Mouse (Mus musculus) left cerebral cortex, postnatal 4 days (tissue): Measurements from ENCODE around the gene Tamm41. TPM values are rescaled to one million over a fixed set of nuclear protein-coding genes. Genes with fewer than 3 reads are reported as not detected.

ENCODE experiments used
- DNase-seq: peaks from one replicate; pipeline ENCODE4 v3.0.0-alpha.2; 2022
- intact Hi-C: fragments of 180-260 bp; cut with DNase I; formaldehyde crosslinking; loops from one replicate; pipeline ENCODE4 v1.15.1; 2025
- total RNA-seq, 2 experiments: library from RNA; stranded (reverse); gene quantifications; 2 replicates each; pipeline ENCODE4 v1.2.3; 2021

The Tamm41 gene
- total RNA-seq, 2 experiments from 2014 or later: 23.8 to 29.1 TPM

DNA sequence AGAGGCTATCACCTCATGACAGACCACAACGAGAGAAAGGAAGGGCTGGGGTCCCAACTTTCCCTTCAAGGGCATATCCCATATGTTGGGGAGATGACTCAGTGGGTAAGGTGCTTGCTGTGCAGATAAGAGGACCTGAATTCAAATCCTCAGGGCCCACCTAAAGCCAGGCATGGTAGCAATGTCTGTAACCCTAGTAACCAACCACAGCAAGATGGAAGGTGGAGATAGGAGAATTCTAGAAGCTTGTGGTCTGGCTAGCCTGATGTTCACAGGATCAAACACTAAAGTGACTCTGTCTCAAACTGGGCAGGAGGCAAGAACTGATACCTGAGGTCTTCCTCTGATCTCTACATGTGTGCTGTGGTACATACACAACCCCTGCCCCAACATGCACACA, 58.0 kb downstream of the Tamm41 start:
- no peak for DNase-seq
- intact Hi-C loops: no loop called here

DNA sequence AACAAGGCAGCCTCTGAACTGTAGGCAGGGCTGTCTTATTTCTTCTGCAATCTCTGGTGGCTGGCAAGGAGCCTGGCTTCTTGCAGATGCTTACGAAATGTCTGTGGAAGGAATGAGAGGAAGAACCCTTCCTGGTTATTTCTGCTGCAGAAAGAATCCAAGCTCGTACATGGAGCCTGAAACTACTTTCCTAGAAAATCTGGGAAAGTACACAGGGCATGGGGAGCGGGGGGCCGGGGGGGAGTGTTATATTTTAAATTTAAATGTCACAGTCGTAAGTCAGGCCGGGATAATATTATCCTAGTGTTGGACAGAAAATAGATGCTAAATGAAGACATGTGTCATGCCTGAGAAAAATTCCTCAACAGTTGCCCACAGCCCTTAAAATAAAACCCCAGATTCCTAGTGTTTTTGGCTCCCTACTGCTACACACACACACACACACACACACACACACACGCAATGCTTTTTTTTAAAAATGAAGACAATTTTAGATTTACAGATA, 60.7 kb downstream of the Tamm41 start:
- DNase-seq: no peak
- intact Hi-C loops: no loop called here

DNA sequence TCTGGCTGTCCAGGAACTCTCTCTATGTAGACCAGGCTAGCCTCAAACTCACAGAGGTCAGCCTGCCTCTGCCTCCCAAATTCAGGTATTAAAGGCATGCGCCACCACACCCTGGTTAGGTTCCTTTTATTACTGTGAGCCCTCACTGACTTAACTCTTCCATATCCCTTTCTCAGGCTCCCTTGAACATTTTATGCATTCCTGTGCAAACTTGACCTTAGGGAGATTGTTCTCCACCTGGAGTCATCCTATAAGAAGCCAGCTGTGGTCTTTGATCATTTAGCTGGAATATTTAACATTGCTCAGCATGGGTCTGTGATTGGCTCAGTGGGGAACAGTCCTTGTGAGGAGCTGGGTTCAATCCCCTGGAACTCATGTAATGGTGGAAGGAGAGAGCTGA, 63.3 kb downstream of the Tamm41 start:
- intact Hi-C loops: no loop called here
- no peak for DNase-seq

DNA sequence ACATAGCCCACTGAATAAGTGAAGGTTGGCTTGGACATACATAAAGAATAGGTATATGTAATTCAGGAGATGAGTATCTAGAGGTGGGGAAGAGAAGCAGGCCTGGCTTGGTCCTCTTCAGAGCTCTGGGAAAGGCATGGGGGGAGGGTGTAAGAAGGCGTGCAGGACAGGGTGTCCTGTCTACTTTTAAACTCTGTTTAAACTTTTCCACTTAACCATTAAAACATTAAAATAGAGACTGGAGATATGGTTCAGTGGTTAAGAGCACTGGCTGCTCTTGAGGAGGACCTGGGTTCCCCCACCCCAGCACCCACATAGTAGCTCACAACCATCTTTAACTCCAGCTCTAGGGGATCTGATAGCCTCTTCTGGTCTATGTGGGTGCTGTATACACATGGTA, 64.7 kb downstream of the Tamm41 start:
- intact Hi-C loops: no loop called here
- no peak for DNase-seq

DNA sequence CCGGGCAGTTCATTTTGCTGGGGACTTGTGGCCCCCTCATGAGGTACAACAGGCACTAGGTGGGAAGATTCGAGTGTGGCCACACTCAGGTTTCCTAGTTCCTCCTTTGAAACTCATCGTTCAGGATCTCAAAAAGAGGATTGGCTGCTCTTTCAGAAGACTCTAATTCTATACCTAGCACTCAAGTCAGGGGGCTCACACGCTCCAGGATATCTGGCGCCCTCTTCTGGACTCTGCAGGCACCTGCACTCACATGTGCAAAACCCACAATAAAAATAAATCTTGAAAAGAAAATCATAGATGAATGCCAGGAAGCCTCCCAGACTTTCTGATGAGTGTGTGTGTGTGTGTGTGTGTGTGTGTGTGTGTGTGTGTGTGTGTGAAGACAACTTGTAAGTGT, 66.8 kb downstream of the Tamm41 start:
- DNase-seq: no peak
- intact Hi-C loops: no loop called here

DNA sequence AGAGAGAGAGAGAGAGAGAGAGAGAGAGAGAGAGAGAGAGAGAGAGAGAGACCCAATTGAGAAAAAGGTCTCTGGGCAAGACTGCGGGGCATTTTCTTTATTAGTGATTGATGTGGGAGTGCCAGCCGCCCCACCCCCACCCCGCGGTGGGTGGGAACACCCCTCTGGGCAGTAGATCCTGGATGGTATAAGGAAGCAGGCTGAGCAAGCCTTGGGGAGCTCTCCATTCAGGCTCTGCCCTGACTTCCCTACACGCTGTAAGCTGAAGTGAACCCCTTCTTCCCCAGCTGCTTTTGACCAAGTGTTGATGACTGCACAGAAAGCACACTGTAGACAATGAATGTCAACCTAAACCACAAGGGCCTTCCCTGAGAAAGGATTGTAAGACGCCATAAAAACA, 67.3 kb downstream of the Tamm41 start:
- no peak for DNase-seq

DNA sequence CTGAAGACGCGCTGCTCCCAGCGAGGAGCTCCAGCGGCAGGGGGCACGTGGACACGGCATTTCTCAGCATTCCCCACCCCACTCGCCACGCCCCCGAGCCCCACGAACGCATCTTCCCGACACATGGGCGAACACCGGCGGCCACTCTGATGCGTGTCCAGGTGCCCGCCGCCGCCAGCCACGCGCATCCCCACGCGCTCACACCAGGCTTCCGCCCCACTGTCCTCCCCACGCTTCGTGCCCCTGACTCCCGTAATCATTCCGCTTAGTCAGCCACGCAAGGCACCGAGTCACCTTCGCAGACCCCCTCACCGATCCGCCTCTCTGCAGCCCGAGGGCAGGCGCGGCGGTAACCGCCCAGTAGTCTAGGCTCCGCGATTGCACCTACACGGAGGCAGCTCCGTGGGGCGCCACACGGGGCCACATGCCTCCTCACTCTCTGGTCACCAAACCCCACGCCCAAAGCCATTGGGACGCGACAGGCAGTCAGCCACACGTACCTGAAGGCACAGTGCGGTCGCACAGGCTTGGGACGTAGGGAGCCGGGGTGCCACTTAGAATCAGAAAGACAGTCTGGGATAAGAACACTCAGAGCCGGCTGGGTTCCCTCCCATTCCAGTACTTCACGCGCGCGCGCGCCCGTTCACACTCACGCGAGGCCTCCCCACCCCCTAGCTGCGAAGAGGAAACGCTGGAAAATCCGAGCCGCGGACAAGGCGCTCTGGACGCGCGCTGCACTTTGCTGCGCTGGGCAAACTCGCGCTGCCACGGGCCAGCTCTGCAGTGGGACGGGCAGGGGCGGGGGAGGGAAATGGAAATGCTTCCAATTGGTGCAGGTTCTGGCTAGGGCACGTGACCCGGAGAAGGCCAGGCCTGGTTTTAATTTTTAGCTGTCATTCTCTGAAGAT, 68.2 kb downstream of the Tamm41 start, which contains the start of gene Vgll4:
Gene Vgll4 (minus strand): TSS at position 782 of the 908 bp plus-strand sequence.
- intact Hi-C loops: no loop called here
- peak; percentile 67 for DNase-seq

More for the DNA sequence above, 67.3 kb downstream of the Tamm41 start:
- intact Hi-C loops: no loop called here

DNA sequence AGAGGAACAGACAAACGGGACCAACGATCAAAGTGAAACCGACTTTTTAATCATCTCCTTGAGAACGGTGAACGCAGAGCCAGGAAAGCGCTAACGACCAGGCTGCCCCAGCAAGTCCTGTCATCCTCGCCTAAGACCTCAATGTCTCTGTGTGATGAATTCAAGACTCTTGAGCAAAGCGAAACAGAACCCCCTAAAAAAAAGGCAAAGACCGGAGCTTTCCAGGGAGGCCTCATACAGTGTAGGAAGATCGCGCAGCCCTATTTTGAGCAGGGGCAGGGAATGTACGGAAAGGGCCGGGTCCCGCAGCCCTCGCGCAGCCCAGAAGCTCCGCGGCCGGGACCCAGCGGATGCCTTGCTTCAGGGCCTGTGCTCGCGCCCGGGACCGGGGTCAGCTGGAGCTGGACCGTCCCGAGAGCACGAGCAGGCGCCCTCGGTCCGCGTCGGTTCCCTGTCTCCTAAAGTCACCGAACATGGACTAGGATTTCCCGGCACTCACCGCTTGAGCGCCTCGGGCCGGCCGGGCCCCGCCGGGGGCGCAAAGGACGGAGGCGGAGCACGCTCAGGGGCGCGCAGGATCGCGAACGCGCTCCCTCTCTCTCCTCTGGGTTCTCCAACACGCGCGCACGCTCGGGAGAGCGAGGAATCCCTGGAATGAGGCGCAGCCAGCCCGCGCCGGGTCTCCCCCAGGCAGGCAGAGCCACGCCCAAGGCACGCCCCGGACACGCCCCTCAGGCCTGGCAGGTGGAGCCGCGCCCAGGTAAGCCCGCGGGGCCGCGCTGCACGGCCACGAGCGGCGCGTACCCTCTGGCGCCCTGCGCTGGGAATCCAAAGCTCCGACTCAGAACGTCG, 69.1 kb downstream of the Tamm41 start:
- intact Hi-C loops: no loop called here
- DNase-seq: peak; percentile 62

DNA sequence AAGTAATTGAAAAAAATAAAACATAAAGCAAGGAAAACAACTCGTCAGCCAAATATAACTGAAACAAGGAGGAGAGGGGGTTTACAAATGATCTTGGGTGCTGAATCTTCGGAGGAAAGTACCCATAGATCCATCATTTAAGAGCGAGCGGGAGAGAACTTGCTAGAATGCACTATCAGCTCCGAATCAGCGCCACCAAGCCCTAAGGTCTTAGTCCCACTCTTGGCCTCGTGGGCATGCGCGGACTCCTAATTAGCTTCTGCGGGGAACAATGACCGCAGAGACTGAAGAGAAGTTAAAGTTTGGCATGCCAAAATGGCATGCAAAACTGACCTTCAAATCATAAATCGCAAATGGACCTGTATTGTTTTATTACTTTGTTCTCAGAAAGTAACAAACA, 70.1 kb downstream of the Tamm41 start:
- intact Hi-C loops: no loop called here
- no peak for DNase-seq

DNA sequence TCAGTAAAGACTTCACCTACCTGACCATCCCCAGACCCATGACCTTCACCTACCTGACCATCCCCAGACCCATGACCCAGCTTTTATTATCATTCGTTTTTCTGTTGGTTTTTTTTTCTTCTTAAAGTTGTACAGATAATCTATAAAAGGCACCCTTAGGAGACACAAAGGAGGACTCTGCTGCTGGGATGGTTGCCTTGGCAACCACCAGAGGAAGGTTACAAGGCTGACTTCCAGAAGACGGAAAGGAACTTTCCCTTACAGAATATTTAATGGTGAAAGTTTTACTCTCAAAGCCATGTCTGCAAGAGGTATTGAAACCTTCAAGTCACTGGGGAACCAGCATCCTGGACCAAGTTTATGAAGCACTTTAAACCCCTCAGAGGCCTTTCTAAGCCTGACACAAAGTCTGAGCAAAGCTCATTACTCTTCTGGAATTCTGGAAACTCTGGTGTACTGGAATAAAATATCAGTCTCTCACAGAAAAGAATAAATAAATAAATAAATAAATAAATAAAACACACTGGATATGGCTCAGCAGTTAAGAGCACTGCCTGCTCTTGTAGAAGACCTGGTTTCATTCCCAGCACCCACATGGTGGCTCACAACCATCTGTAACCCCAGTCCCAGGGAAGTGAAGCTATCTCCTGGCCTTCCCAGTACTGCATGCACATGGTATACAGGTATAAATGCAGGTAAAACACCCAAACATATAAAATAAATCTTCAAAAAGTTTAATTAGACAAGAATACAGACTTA, 71.1 kb downstream of the Tamm41 start:
- intact Hi-C loops: no loop called here
- DNase-seq: no peak

DNA sequence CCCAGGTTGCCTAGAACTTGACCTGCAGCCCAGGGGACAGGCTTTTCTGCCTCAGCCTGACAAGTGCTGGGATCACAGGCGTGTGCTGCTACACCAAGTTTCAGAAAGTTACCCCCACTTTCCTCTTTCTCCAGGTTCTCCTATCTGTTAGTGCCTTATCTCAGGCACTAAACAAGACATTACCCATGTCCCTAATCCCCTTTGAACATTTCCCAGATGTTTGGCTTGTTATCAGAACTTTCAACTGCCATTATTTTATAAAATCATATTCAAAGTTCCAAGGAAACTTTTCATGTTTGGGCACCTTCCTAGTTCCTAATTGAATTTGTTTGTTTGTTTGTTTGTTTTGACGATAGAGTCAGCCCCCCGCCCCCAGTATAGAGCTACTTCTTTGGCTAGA, 71.9 kb downstream of the Tamm41 start:
- no peak for DNase-seq
- intact Hi-C loops: no loop called here

DNA sequence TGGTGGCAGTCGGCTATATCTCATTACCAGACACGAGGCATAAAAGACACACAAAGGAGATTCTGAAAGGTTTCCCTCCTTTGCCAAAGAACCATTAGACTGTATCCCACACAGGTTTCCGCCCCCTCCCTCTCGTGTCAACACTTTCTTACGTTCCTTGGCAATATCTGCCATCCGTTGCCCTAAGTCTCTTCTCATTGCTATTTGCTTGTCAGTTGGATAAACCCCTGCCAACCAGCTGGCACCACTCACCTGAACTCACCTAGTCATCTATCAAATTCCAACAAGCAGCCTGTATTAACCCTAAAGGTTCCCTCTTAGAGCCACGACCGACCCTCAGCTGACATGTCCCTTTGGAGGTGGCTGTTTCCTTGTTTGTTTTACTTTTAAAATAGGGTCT, 72.3 kb downstream of the Tamm41 start:
- DNase-seq: no peak
- intact Hi-C loops: no loop called here

DNA sequence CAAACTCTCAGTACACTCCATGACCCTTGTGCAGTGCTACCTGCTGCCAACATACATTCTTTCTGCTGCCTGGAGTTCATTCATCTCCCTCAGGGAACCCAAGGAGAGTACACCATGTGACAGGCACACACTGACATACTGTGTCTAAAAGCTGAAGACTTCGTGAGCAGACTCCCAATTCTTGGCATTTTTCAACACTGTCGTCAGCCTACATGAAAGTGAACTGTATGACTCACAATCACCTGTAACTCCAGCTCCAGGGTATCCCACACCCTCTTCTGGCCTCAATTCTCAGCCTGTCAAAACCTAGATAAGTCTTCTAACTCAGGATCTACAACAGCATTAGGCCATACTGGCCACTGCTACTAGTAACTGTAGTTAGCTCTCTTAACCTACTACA, 73.4 kb downstream of the Tamm41 start:
- intact Hi-C loops: no loop called here

DNA sequence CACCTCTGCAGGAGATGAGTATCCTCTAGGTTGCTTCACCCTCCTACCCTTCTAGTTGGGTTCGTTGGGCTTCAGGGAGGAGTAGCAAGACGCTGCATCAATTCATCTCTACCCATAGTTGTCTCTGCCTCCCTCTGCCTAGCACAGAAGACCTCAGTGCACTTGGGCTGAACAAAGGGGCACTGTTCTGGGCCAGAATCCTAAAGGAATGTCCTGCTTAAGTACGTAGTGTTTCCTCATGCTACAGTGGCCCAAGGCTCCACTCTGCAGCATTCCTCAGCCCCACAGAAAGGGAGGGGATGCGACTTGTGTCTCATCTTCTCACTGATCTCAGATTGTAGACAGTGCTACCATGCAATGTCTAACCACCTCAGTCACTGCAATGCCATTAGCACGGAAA, 74.0 kb downstream of the Tamm41 start:
- intact Hi-C loops: no loop called here

More for the DNA sequence above, 73.4 kb downstream of the Tamm41 start:
- no peak for DNase-seq

DNA sequence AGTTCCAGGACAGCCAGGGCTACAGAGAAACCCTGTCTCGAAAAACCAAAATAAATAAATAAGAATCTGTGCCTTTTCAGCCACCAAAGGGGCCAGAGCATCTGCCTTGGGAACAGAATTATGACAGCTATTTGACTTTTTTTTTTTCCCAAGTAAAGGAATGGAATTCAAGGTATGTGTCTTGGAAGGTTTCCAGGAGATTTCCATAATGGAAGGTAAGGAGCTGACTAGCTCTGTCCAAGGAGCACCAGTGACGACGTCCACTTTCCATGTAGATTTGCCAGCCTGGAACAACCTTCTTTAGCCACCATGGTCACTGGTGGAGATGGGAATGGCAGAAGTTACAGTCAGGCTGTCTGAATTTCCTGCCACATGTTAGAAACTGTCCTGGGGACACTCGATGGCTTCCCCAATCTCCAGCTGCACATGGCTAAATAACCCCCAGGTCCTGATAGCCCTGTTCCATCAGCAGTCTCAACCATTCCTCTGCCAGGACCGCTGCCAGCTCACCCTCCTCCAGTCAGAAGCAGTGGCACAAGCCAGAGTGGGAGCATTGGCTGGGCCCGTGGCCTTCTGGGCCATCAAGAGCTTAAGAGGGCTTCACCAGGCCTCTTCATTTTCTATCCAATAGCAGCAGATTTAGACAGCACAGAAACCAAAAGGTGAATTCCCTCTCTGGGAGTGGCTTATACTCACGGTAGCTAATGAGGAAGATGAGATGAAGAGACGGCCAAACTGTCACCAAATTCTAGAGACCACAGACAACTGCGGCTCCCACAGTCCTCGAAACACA, 76.2 kb downstream of the Tamm41 start:
- intact Hi-C loops: no loop called here
- no peak for DNase-seq

More for the DNA sequence above, 74.0 kb downstream of the Tamm41 start:
- DNase-seq: no peak

DNA sequence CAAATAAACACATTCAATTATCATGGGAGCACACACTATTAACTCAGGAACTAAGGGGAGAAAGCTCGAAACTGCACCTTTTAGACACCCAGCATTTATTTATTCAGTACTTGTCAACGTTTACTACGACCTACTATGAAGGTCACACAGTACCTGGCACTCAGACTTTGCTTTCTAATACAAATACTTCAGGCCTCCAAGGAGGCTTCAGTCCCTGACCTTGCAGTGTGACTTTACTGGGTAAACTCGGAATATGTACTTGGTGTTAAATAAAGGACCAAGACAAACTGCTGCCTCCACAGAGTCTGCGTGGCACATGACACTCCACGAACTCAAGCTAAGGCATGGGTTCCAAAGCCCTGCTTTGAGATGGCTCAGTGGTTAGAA, 78.7 kb downstream of the Tamm41 start:
- DNase-seq: no peak
- intact Hi-C loops: no loop called here

DNA sequence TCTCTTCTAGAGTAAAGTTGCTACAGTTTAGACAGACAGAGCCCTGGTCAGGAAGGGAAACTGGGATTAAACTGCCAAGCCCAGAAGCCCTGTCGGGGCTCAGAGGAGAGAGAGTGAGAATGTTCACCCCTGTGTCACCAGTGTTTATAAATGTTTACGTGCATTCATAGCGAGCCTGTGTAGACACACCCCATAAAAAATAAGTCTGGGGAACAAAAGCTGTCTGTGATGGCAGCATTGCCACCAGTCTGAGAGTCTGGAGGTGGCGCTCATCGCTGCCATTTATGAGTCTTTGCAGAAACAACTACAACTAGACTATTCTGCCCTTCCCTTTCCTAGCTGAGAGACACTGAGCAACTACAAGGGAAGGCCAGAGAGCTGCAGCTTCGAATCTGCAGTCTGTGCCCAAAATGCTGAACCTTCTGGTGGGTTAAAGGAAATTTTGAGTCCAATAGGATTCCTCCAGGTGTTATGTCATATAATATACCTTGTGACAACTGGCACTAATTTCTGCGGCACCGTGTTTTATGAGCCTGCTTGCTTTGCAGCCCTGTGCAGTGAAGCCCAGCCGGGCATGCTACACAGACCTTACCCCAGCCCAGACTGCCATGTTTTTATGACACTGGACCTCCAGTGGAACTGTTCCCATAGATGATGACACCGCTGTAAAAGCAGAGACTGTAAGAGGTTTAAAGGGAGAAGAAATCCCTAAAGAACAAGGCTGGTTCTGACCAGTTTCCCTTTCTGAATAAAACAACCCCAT, 79.2 kb downstream of the Tamm41 start:
- intact Hi-C loops: no loop called here
- DNase-seq: no peak

DNA sequence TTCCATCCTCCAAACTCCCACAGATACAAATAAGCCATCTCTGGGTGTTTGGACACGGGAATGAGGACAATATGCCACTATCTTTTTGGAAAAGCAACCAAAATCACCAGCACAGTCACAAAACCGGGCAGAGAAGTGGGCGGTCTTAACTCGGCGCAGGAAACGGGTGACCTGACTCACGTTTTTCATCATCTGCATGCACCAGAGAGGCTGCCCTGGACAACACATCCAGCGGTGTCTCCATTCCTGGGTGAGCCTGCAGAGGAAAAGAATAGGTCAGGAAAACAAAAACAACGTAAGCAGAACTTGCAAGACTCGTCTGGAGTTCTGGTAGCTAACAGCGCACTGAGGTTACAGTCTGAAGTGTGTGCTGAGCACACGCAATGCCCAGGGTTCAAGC, 79.9 kb downstream of the Tamm41 start:
- intact Hi-C loops: no loop called here
- DNase-seq: no peak

DNA sequence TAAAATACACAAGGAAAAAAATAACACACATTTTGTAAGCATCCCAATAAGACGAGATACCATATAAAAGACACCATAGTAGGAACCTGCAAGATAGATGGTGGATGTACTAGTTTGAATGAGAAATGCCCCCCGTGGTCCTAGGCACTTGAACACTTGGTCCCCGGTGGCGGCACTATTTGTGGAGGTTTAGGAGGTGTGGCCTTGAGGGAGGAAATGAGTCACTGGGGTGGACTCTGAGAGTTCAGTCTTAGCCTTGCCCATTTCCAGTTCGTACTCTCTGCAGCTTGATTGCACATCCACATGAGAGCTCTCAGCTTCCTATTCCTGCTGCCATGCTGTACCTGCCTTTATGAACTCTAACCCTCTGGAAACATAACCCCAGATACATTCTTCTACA, 83.2 kb downstream of the Tamm41 start:
- intact Hi-C loops: no loop called here
- no peak for DNase-seq
